Mouse (Mus musculus) ES-E14 (cell line): ENCODE measurements at regions not wholly inside any gene's neighbourhood (a gene's known extent, or its start where the extent isn't known, plus 50 kb on each side); places are given as distances from the start of the nearest gene placed in this dataset.
A peak's percentile ranks its signal among the peaks of the same experiment; 100 is the strongest.
"Not testable (repeated sequence)": the region's sequence is repeated elsewhere in the genome, so short reads cannot be mapped to it uniquely, and the experiment has no call there.

Experiments used
- DNase-seq: peaks from one replicate; pipeline ENCODE4 v3.0.0-alpha.2; 2013; ENCODE audit warnings: low read depth, low spot score
- H3K27ac ChIP-seq: 2 replicates; pipeline ENCODE4 v1.5.1; 2012; ENCODE audit warnings: low read depth, mild to moderate bottlenecking, low read length, moderate library complexity, mixed read lengths; ENCODE audit not compliant: poor library complexity, insufficient read depth, severe bottlenecking
- H3K36me3 ChIP-seq: 2 replicates; pipeline ENCODE4 v1.6.1; 2012; ENCODE audit warnings: mild to moderate bottlenecking, low read length, moderate library complexity, mixed read lengths; ENCODE audit not compliant: control insufficient read depth, poor library complexity, insufficient read depth, severe bottlenecking
- H3K4me1 ChIP-seq, 2 experiments: fragments of 150-350 bp in 1 of 2; sonication (generic) in 1 of 2; 2 replicates each; pipeline ENCODE4 v1.6.1; 2012; ENCODE audit warnings: low read length in 2 of 2, mild to moderate bottlenecking in 1 of 2, mixed read lengths in 1 of 2; ENCODE audit not compliant: control insufficient read depth in 2 of 2, insufficient read depth in 2 of 2, poor library complexity in 1 of 2
- H3K4me3 ChIP-seq, 2 experiments: fragments of 150-350 bp in 1 of 2; sonication (generic) in 1 of 2; 2 replicates each; pipeline ENCODE4 v1.5.1; 2012; ENCODE audit warnings: low read length in 2 of 2, low read depth in 1 of 2, mild to moderate bottlenecking in 1 of 2, mixed read lengths in 1 of 2; ENCODE audit not compliant: insufficient read depth in 1 of 2, poor library complexity in 1 of 2, severe bottlenecking in 1 of 2
- H3K9ac ChIP-seq: 2 replicates; pipeline ENCODE4 v1.6.1; 2012; ENCODE audit warnings: low read depth, mild to moderate bottlenecking, low read length, mixed read lengths; ENCODE audit not compliant: poor library complexity, insufficient read depth, severe bottlenecking
- H3K9me3 ChIP-seq: fragments of 150-350 bp; sonication (generic); 2 replicates; pipeline ENCODE4 v1.6.1; 2012; ENCODE audit warnings: low read depth, mild to moderate bottlenecking, low read length; ENCODE audit not compliant: control insufficient read depth, insufficient read depth
- CHD2 ChIP-seq: IDR thresholded peaks from 2 replicates; pipeline ENCODE4 v1.6.1; 2014; ENCODE audit warnings: mild to moderate bottlenecking, low read depth, low read length, inconsistent platforms
- HCFC1 ChIP-seq: IDR thresholded peaks from 2 replicates; pipeline ENCODE4 v1.6.1; 2012; ENCODE audit warnings: low read length, inconsistent platforms, borderline replicate concordance; ENCODE audit not compliant: insufficient read depth
- MAFK ChIP-seq: IDR thresholded peaks from 2 replicates; pipeline ENCODE4 v1.6.1; 2014; ENCODE audit warnings: mild to moderate bottlenecking, low read depth, low read length, inconsistent platforms; ENCODE audit not compliant: insufficient read depth
- ZC3H11A ChIP-seq: IDR thresholded peaks from 2 replicates; pipeline ENCODE4 v1.6.1; 2012; ENCODE audit warnings: low read depth, mild to moderate bottlenecking, inconsistent platforms, low read length, borderline replicate concordance
- ZNF384 ChIP-seq: IDR thresholded peaks from 2 replicates; pipeline ENCODE4 v1.6.1; 2012; ENCODE audit warnings: low read depth, low read length, inconsistent platforms
- in situ Hi-C, 2 experiments: fragments of 600-800 bp; cut with MboI; formaldehyde crosslinking; loops; one replicate each; pipeline ENCODE4 v1.15.1; 2025; ENCODE audit warnings: low sequenced_read_pairs in 2 of 2, inconsistent platforms in 1 of 2; ENCODE audit not compliant: unreplicated experiment in 2 of 2

- TF ChIP-seq MAFK (no peak), CHD2 (no peak)
- H3K36me3 ChIP-seq, result no peaks in the 10 kb centered on the region
- no peak overlapping the region for H3K27ac ChIP-seq
- H3K4me1 ChIP-seq, result no peaks in the 10 kb centered on the region
- H3K9me3 ChIP-seq, result no peaks in the 10 kb centered on the region
- in situ Hi-C loops, result no loop called here
- H3K4me3 ChIP-seq, result no peak overlapping the region
- DNase-seq, result no peak
- no peak overlapping the region for H3K9ac ChIP-seq
Observed at GRCm38 (mm10) chr8:98706122-98706521, 710.1 kb downstream of the Cdh8 start.

- no peak for DNase-seq
- in situ Hi-C loops, result no loop called here
- Histone ChIP-seq H3K9me3 (no peaks in the 10 kb centered on the region), H3K27ac (no peak overlapping the region), H3K36me3 (no peaks in the 10 kb centered on the region), H3K4me3 (no peak overlapping the region), H3K4me1 (no peaks in the 10 kb centered on the region), H3K9ac (no peak overlapping the region)
- TF ChIP-seq MAFK, result no peak
- no peak for TF ChIP-seq ZNF384
- TF ChIP-seq ZC3H11A, result no peak
- no peak for TF ChIP-seq HCFC1
- TF ChIP-seq CHD2, result no peak
Observed at GRCm38 (mm10) chr8:98685195-98685594, 731.1 kb downstream of the Cdh8 start.

- Histone ChIP-seq H3K4me1 (no peaks in the 10 kb centered on the region), H3K9ac (no peak overlapping the region), H3K9me3 (no peaks in the 10 kb centered on the region), H3K27ac (no peak overlapping the region), H3K36me3 (no peaks in the 10 kb centered on the region), H3K4me3 (no peak overlapping the region)
- TF ChIP-seq ZNF384 (no peak), CHD2 (no peak), HCFC1 (no peak), MAFK (no peak), ZC3H11A (no peak)
- in situ Hi-C loops, result no loop called here
- DNase-seq, result no peak
Observed at GRCm38 (mm10) chr8:98684531-98684930, 731.7 kb downstream of the Cdh8 start.

- in situ Hi-C loops, result no loop called here
- DNase-seq, result no peak
- Histone ChIP-seq H3K27ac (no peak overlapping the region), H3K9ac (no peak overlapping the region), H3K4me1 (no peaks in the 10 kb centered on the region), H3K36me3 (no peaks in the 10 kb centered on the region), H3K4me3 (no peak overlapping the region), H3K9me3 (no peaks in the 10 kb centered on the region)
- TF ChIP-seq ZC3H11A, result no peak
- no peak for TF ChIP-seq HCFC1
- no peak for TF ChIP-seq ZNF384
- TF ChIP-seq CHD2, result no peak
- TF ChIP-seq MAFK, result no peak
Observed at GRCm38 (mm10) chr8:98680065-98680464, 736.2 kb downstream of the Cdh8 start.

- Histone ChIP-seq H3K4me3 (no peak overlapping the region), H3K9ac (no peak overlapping the region), H3K27ac (no peak overlapping the region), H3K36me3 (no peaks in the 10 kb centered on the region), H3K9me3 (no peaks in the 10 kb centered on the region), H3K4me1 (no peaks in the 10 kb centered on the region)
- in situ Hi-C loops, result no loop called here
- TF ChIP-seq ZC3H11A, result no peak
- TF ChIP-seq MAFK, result no peak
- TF ChIP-seq ZNF384, result no peak
- no peak for TF ChIP-seq HCFC1
- no peak for TF ChIP-seq CHD2
- DNase-seq, result no peak
Observed at GRCm38 (mm10) chr8:98659287-98659686, 757.0 kb downstream of the Cdh8 start.

- H3K4me1 ChIP-seq, in situ Hi-C loops: not testable (repeated sequence)
Observed at GRCm38 (mm10) chr8:98652316-98652715, 764.0 kb downstream of the Cdh8 start.

More at GRCm38 (mm10) chr8:98652316-98652715, 764.0 kb downstream of the Cdh8 start:
- H3K9me3 ChIP-seq, H3K9ac ChIP-seq, H3K36me3 ChIP-seq, H3K4me3 ChIP-seq, H3K27ac ChIP-seq: not testable (repeated sequence)
- DNase-seq, result peak; percentile 8
